ENCODE assay signal across 9 mouse cellular contexts in the genomic region with DNA sequence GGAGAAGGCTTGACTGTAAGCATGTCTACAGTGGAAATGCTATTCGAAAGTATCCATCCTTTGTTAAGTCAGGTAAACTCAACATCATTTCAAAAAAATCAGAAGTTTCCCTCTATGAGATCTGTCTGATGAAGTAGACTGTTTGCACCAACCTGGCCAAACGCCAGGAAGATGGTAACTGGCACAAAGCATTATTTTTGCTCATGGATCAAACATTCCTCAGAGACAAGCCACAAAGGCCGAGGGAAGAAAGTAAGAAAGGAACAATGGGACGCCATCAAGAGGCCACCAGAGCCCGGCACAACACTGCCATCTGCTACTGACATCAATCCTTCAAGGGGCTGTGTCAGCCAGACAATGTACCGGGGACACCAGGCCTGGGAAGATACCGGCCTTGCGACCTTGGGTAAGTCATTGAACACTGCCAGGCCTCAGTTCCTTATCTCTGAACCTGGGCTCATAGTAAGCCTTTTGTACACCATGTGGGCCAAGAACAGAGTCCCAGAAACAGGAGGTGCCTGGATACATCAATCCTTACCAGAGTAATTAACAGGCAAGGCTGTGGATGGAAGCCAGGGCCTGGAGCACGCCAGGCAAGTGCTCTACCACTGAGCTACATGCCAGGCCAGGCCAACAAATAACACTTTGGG. TPM values are rescaled to one million over a fixed set of nuclear protein-coding genes. Genes with fewer than 3 reads are reported as not detected.
DNase-seq lines count a peak whose midpoint lies in the region; ATAC-seq and TF ChIP-seq lines count a peak whose summit lies in the region.
"Had no signal": no experiment of that assay in that cellular context is flagged by ENCODE, and none has a peak within 500 bp of the region (broad histone marks: within the 10 kb centered on the region; RNA-seq: fewer than 3 reads in every experiment).

No protein-coding gene starts in this region.

- H3K9me3 ChIP-seq in hindbrain, embryonic 14.5 days (ENCODE audit: control insufficient read depth, low read length) = no peaks in the 10 kb centered on the region
- H3K9me3 ChIP-seq in neural tube, embryonic 14.5 days (ENCODE audit: control insufficient read depth, low read length) = no peaks in the 10 kb centered on the region

- intact Hi-C loops in left cerebral cortex, adult 2 months (cut with DNase I) = no loop called here
- intact Hi-C loops in left cerebral cortex, postnatal 14 days (cut with DNase I) = loop anchor here (5.0 kb wide), 1 partner anchor 106 kb away; no protein-coding TSS in a partner anchor

- DNase-seq in left cerebral cortex, adult 2 months (ENCODE audit: extremely low spot score in 1 of 2, low spot score in 2 of 2) = no peak
- DNase-seq in left cerebral cortex, postnatal 14 days (ENCODE audit: low spot score in 2 of 2) = no peak
- peak; percentile 65 to 72 for DNase-seq in cerebellum, postnatal 36 days
- DNase-seq in hindbrain, embryonic 14.5 days (ENCODE audit: low spot score) = peak; percentile 47
- no peak for DNase-seq in natural killer cell, adult 2 months (ENCODE audit: low spot score in 2 of 2)
- DNase-seq in urinary bladder, postnatal 25 days (ENCODE audit: low spot score) = no peak
- DNase-seq: liver, postnatal 0 days had no signal

- H3K9ac ChIP-seq in hindbrain, embryonic 14.5 days = peak overlapping the region; percentile 93
- H3K9ac ChIP-seq in neural tube, embryonic 14.5 days (replicated peaks; ENCODE audit: low read depth, low read length) = peak overlapping the region; percentile 12; the same call in 1 of the 2 replicates
- H3K9ac ChIP-seq: liver, postnatal 0 days had no signal

- 17% methylated on average over 9 of the region's 9 CpGs for WGBS in hindbrain, embryonic 14.5 days
- 18% methylated on average over 9 of the region's 9 CpGs for WGBS in neural tube, embryonic 14.5 days

- peak overlapping the region; percentile 72 for H3K4me3 ChIP-seq in left cerebral cortex, adult 2 months
- H3K4me3 ChIP-seq in hindbrain, embryonic 14.5 days (replicated peaks; ENCODE audit: low read length) = peak overlapping the region; percentile 83
- peak overlapping the region; percentile 83 for H3K4me3 ChIP-seq in neural tube, embryonic 14.5 days (ENCODE audit: low read depth, low read length)

- peak overlapping the region; percentile 78 for H3K4me2 ChIP-seq in hindbrain, embryonic 14.5 days (replicated peaks)
- H3K4me2 ChIP-seq in neural tube, embryonic 14.5 days (ENCODE audit: low read depth, low read length) = peak overlapping the region; percentile 69

- H3K27ac ChIP-seq in left cerebral cortex, adult 2 months = 0 out of 2 replicates have a peak overlapping the region, but pooled peaks have one; percentile 6
- peak overlapping the region; percentile 92 for H3K27ac ChIP-seq in hindbrain, embryonic 14.5 days
- H3K27ac ChIP-seq in neural tube, embryonic 14.5 days (ENCODE audit: low read depth, low read length) = peak overlapping the region; percentile 49; the same call in 1 of the 2 replicates

- no peaks in the 10 kb centered on the region for H3K27me3 ChIP-seq in hindbrain, embryonic 14.5 days (ENCODE audit: control insufficient read depth, insufficient read depth, low read length)
- no peaks in the 10 kb centered on the region for H3K27me3 ChIP-seq in neural tube, embryonic 14.5 days (ENCODE audit: control insufficient read depth, insufficient read depth, low read length)

- no peak for TF ChIP-seq CTCF in left cerebral cortex, adult 2 months (IDR thresholded peaks at IDR 0.05)

- H3K4me1 ChIP-seq in hindbrain, embryonic 14.5 days (replicated peaks; ENCODE audit: control insufficient read depth, insufficient read depth, low read length) = peaks cover 60% of the 10 kb centered on the region
- peaks cover 29% of the 10 kb centered on the region for H3K4me1 ChIP-seq in neural tube, embryonic 14.5 days (ENCODE audit: control insufficient read depth, insufficient read depth, low read length)

- peaks cover 27% of the 10 kb centered on the region for H3K36me3 ChIP-seq in hindbrain, embryonic 14.5 days (replicated peaks; ENCODE audit: control insufficient read depth, insufficient read depth)
- H3K36me3 ChIP-seq in neural tube, embryonic 14.5 days (ENCODE audit: control insufficient read depth, insufficient read depth, low read length) = 0 out of 2 replicates have a peak, but pooled peaks cover 8% of the 10 kb centered on the region

- no peak for ATAC-seq in hindbrain, embryonic 14.5 days (ENCODE audit: low FRiP score)
- no peak for ATAC-seq in neural tube, embryonic 14.5 days (ENCODE audit: low read depth)
- no peak for ATAC-seq in activated CD4-positive, CD25-positive, alpha-beta regulatory T cell, adult 4 months
- ATAC-seq: liver, postnatal 0 days had no signal

RNA-seq across cellular contexts. Expression of a gene that starts 3.3 kb away (rescaled TPM):
- 100 to 1,000 TPM; 232 to 236 TPM for total RNA-seq in left cerebral cortex, adult 2 months (2021)
- 100 to 1,000 TPM; 212 to 222 TPM for total RNA-seq in left cerebral cortex, postnatal 14 days (2021)
- 49.9 and 50.7 TPM in 2 replicates for polyA plus RNA-seq in hindbrain, embryonic 14.5 days (2014; fragmentation: Nextera tagmentation; extraction: Ambion mirVana)
- 44.7 and 68.2 TPM in 2 replicates for polyA plus RNA-seq in neural tube, embryonic 14.5 days (2014; fragmentation: Nextera tagmentation; extraction: Ambion mirVana)
- under 1 TPM; 0.29 to 0.31 TPM for polyA plus RNA-seq in activated CD4-positive, CD25-positive, alpha-beta regulatory T cell, adult 4 months (2017; shearing (Covaris generic))

Comparison
In these comparisons a context has a peak if more than half of its experiments do, and no peak if none do; other contexts are left out.
1. DNase-seq: peak in cerebellum, postnatal 36 days (2 of 2) and hindbrain, embryonic 14.5 days (single experiment); none in left cerebral cortex, adult 2 months (0 of 2), left cerebral cortex, postnatal 14 days (0 of 2), natural killer cell, adult 2 months (0 of 2) and urinary bladder, postnatal 25 days (single experiment).
2. H3K27ac ChIP-seq: peak in every context shown above with its lines; median percentile 92 in hindbrain, embryonic 14.5 days; 49 in neural tube, embryonic 14.5 days; 6 in left cerebral cortex, adult 2 months.
3. RNA of a gene that starts 3.3 kb away (polyA plus RNA-seq): 44.7 to 68.2 TPM in neural tube, embryonic 14.5 days and 49.9 to 50.7 TPM in hindbrain, embryonic 14.5 days; 0.29 to 0.31 TPM in activated CD4-positive, CD25-positive, alpha-beta regulatory T cell, adult 4 months; every median in the first group is over 10 times any median in the second.
4. Peak in every context shown above with its lines, with median percentiles within 50 percentile points of each other: H3K4me3 ChIP-seq.